Comparison of ENCODE assay signal across 12 mouse cellular contexts in the genomic region with DNA sequence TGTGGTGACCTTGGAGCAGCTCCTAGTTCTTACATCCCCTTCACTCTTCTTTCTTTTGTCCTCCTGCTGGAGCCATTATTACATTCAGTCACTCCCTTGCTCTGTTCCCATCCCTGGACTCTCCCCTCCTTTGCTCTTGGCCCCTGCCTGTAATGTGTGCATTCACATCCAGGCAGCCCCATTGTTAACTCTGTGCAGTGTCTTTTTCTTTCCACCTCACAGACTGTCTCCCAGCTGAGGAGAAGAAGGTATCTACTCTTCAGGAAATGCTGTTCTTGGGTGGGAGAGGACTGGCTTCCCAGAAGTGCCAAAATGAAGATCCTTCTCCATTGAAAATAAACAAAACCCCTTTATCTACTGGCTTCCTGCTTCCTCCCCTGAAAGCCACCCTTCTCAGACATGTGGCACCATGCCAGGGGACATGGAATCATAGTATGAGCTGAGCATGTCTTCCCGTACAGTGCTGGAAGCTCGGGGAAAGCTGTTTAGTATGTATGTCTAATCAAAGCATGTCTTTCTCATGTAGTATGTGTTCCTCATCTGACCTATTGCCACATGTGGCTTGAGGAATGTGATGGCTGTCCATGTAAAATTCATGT. TPM values are rescaled to one million over a fixed set of nuclear protein-coding genes. Genes with fewer than 3 reads are reported as not detected.
DNase-seq lines count a peak whose midpoint lies in the region; ATAC-seq and TF ChIP-seq lines count a peak whose summit lies in the region.
"Had no signal": no experiment of that assay in that cellular context is flagged by ENCODE, and none has a peak within 500 bp of the region (broad histone marks: within the 10 kb centered on the region; RNA-seq: fewer than 3 reads in every experiment).

No protein-coding gene starts in this region.

- TF ChIP-seq POLR2A in lung, adult 2 months (IDR thresholded peaks at IDR 0.05; ENCODE audit: borderline replicate concordance, extremely low read depth, low read depth, low read length) = no peak

- peaks cover 5% of the 10 kb centered on the region; the same call in 1 of the 2 replicates for H3K4me1 ChIP-seq in lung, adult 2 months (ENCODE audit: control insufficient read depth, insufficient read depth, low read length)
- H3K4me1 ChIP-seq: liver, embryonic 15.5 days had no signal

- no peak overlapping the region for H3K4me3 ChIP-seq in gastrocnemius, adult 2 months
- H3K4me3 ChIP-seq in lung, adult 2 months (replicated peaks; ENCODE audit: extremely low read depth, low read depth, low read length) = no peak overlapping the region
- H3K4me3 ChIP-seq: liver, embryonic 15.5 days had no signal

- DNase-seq in gastrocnemius, postnatal 10 days = peak; percentile 40
- no peak for DNase-seq in gastrocnemius, adult 2 months
- DNase-seq in lung, adult 18-20 months = peak; percentile 48 to 67
- DNase-seq in lung, adult 2 months = no peak
- DNase-seq in heart, postnatal 4 days = peak; percentile 70
- peak; percentile 57 for DNase-seq in lung, postnatal 25 days (ENCODE audit: low spot score)
- DNase-seq in gastrocnemius, adult 8-10 months (ENCODE audit: low spot score in 2 of 2) = no peak
- DNase-seq: cerebellum, adult 9-11 months had no signal

- intact Hi-C loops in gastrocnemius, adult 2 months (cut with DNase I) = no loop called here

- no peak for TF ChIP-seq CTCF in gastrocnemius, adult 2 months (IDR thresholded peaks at IDR 0.05)
- TF ChIP-seq CTCF in lung, adult 2 months (IDR thresholded peaks at IDR 0.05; ENCODE audit: insufficient read depth, low read length) = no peak

- no peak for ATAC-seq in activated CD4-positive, CD25-positive, alpha-beta regulatory T cell, adult 4 months
- ATAC-seq: hindbrain, embryonic 16.5 days had no signal

- 26% methylated on average over 2 of the region's 2 CpGs for WGBS in lung, adult 2 months

- no peak overlapping the region for H3K27ac ChIP-seq in gastrocnemius, adult 2 months
- H3K27ac ChIP-seq: liver, embryonic 15.5 days had no signal

RNA-seq across cellular contexts. Expression of a gene that starts 17.9 kb away (rescaled TPM):
- 1 to 10 TPM; 3.5 to 3.9 TPM for total RNA-seq in gastrocnemius, postnatal 10 days (2021)
- 1 to 10 TPM; 1.7 to 3.5 TPM for total RNA-seq in gastrocnemius, adult 2 months (2021)
- 15.0 and 23.1 TPM in 2 replicates for polyA plus RNA-seq in lung, adult 2 months (2012; rRNA removed)
- total RNA-seq in heart, postnatal 4 days (2021) = 1 to 10 TPM; 6.2 to 7.1 TPM
- 10 to 100 TPM; 21.0 to 25.2 TPM for polyA plus RNA-seq in activated CD4-positive, CD25-positive, alpha-beta regulatory T cell, adult 4 months (2017; shearing (Covaris generic))
- 1 to 10 TPM; 2.9 to 4.5 (median 3.9) TPM for total RNA-seq in gastrocnemius, adult 8-10 months (2022)
- total RNA-seq: MEL had no signal

Comparison
In these comparisons a context has a peak if more than half of its experiments do, and no peak if none do; other contexts are left out.
1. DNase-seq: peak in gastrocnemius, postnatal 10 days (single experiment), lung, adult 18-20 months (2 of 2), heart, postnatal 4 days (single experiment) and lung, postnatal 25 days (single experiment); none in gastrocnemius, adult 2 months (single experiment), lung, adult 2 months (single experiment) and gastrocnemius, adult 8-10 months (0 of 2).